ENCODE assay signal across 8 mouse cellular contexts in the genomic region with DNA sequence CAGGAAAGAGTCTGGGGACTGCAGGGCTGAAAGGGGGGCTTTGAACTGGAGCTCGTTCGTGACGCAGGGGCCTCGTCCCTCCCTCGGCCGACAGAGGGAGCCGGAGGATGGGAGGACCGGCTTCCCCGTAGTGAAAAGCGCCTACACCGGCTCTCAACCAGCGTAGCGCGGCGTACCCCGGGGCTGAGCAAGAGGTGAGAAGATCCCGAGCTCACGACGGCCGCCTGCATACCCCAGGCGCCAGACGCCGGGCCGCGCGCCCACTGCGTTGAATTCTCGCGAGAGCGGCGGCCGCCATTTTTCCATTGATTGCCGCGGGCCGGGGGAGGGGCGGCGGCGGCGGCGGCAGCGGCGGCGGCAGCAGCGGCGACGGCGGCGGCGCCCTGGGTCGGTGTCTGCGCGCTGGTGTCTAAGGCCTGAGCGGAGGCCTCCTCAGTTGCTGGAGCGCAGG. TPM values are rescaled to one million over a fixed set of nuclear protein-coding genes. Genes with fewer than 3 reads are reported as not detected.
DNase-seq lines count a peak whose midpoint lies in the region; ATAC-seq and TF ChIP-seq lines count a peak whose summit lies in the region.

A gene (plus strand): TSS at position 355 of the 451 bp plus-strand sequence.

- peak within 1 kb of the TSS; percentile 89 for H3K4me3 ChIP-seq in hindbrain, embryonic 12.5 days

- H3K9ac ChIP-seq in hindbrain, embryonic 12.5 days, result peak within 1 kb of the TSS; percentile 94

- POLR2A ChIA-PET in Patski (lab: Charles Lee), result no interaction called here

- DNase-seq in Patski (ENCODE audit: low read depth, low spot score), result no peak
- DNase-seq in cerebellum, postnatal 10 days, result peak; percentile 95
- peak; percentile 72 to 76 for DNase-seq in frontal cortex, postnatal 14 days (ENCODE audit: low spot score in 2 of 2)
- peak; percentile 85 for DNase-seq in layer of hippocampus, postnatal 14 days (ENCODE audit: low spot score in 2 of 2)
- peak; percentile 89 for DNase-seq in lung, postnatal 10 days
- DNase-seq in ovary, postnatal 14 days (ENCODE audit: low spot score), result peak; percentile 82
- peak; percentile 92 for DNase-seq in thymus, postnatal 14 days

- peak; percentile 72 for ATAC-seq in Patski
- peak; percentile 95 for ATAC-seq in hindbrain, embryonic 12.5 days (ENCODE audit: low FRiP score)

- in situ Hi-C loops in Patski (cut with MboI; ENCODE audit: low pct_unique_long_range_greater_than_20kb), result no loop called here

- no peaks in the 10 kb centered on the region for H3K9me3 ChIP-seq in hindbrain, embryonic 12.5 days (replicated peaks)

- WGBS in hindbrain, embryonic 12.5 days, result 0% methylated on average over 47 of the region's 54 CpGs

- peak within 1 kb of the TSS; percentile 99 for H3K27ac ChIP-seq in hindbrain, embryonic 12.5 days

- peak; percentile 75 for TF ChIP-seq CTCF in Patski (IDR thresholded peaks at IDR 0.05)

- H3K27me3 ChIP-seq in Patski, result no peaks in the 10 kb centered on the region
- no peaks in the 10 kb centered on the region for H3K27me3 ChIP-seq in hindbrain, embryonic 12.5 days

- CTCF ChIA-PET in Patski (lab: Charles Lee), result interaction anchor here (0.7 to 1.3 kb wide), 4 partner anchors 9 to 157 kb away, joined by 3 to 4 read pairs (median 3); no protein-coding TSS in a partner anchor

- peaks cover 29% of the 10 kb centered on the region for H3K4me1 ChIP-seq in hindbrain, embryonic 12.5 days

- H3K36me3 ChIP-seq in hindbrain, embryonic 12.5 days, result no peaks in the 10 kb centered on the region

- H3K4me2 ChIP-seq in hindbrain, embryonic 12.5 days (replicated peaks), result peak within 1 kb of the TSS; percentile 81

RNA-seq across cellular contexts. Expression of the gene that starts here (rescaled TPM):
- polyA plus RNA-seq in Patski (2021), result 79.3 TPM
- 110 and 111 TPM in 2 replicates for polyA plus RNA-seq in hindbrain, embryonic 12.5 days (2016; fragmentation: Nextera tagmentation; extraction: Ambion mirVana)
- 10 to 100 TPM; 64.3 to 66.0 TPM for total RNA-seq in layer of hippocampus, postnatal 14 days (2021)
